Mouse (Mus musculus) induced T-regulatory cell, adult 2 months (primary cell): ENCODE measurements around the gene Ctsj.
"Not testable (repeated sequence)": the region's sequence is repeated elsewhere in the genome, so short reads cannot be mapped to it uniquely, and the experiment has no call there.

Experiments used
- DNase-seq: peaks from one replicate; pipeline ENCODE4 v3.0.0-alpha.2; 2012; ENCODE audit warnings: low read depth

Gene Ctsj

GRCm38 (mm10) chr13:61005859-61006258 is at the start of gene Ctsj:
Gene Ctsj, minus strand, starts transcription at chr13:61005959.
- DNase-seq = no peak

GRCm38 (mm10) chr13:61040531-61040930 is 34.8 kb upstream of the Ctsj start, which contains the start of gene Ctsq:
Gene Ctsq, minus strand, starts transcription at chr13:61040631.
- DNase-seq = no peak

DNA sequence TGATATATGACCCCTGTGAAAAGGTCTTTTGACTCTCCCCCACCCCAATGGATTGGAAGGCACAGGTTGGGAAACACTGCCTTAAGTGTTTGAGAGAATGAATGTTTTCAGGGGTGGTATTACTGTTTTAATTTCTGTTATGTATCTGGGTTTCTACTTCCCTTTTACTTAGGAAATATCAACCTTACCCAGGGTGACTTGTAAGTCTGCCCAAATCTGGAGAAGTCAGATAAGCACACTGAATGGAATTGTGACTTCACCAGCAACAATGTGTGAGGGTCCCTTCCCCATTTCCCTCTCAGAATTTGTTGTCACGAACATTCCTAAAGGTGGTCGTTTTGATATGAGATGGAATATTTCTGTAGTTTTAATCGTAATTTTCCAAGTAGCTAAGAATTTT is 17.0 kb upstream of the Ctsj start:
- no peak for DNase-seq

DNA sequence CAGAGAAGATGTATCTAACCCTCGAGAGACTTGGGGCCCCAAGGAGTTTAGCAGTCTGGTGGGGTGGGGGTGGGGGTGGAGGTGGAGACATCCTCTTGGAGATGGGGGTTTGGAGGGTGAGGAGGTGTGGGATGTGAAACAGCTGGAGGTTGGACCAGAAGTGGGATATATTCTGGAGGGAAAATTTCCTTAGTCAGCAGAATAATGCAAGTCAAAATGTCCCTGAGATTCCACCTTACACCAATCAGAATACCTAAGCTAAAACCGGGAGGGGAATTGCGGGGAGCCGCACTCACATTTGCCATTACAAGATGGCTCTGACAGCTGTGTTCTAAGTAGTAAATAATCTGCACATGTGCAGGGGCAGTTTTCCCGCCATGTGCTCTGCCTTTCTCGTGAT is 16.1 kb upstream of the Ctsj start:
- no peak for DNase-seq

DNA sequence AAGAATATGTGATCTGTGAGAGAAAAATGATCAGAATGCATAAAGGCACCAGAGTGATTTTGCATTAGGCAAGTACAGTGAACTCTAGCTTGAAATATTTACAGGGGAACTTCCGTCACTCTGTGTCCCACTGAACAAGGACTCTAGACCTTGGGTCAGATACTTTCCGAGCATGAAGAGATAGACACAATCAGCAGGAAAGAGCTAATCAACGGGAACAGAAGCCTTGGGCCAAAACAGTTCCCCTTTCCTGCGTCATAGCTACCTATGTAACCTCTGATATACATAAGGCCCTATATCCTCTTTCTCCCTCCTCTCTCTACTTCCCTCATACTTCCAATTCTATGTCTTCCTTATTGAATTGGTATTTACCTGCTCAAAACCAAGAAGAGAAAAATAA is 4.4 kb upstream of the Ctsj start:
- DNase-seq = no peak

GRCm38 (mm10) chr13:60997600-60997999 is 8.2 kb downstream of the Ctsj start:
- peak; percentile 5 for DNase-seq

- DNase-seq = not testable (repeated sequence)
These were observed 18.8 kb downstream of the Ctsj start for GRCm38 (mm10) chr13:60986915-60987314.

- DNase-seq = not testable (repeated sequence)
These were observed 33.4 kb downstream of the Ctsj start for GRCm38 (mm10) chr13:60972319-60972718.

DNA sequence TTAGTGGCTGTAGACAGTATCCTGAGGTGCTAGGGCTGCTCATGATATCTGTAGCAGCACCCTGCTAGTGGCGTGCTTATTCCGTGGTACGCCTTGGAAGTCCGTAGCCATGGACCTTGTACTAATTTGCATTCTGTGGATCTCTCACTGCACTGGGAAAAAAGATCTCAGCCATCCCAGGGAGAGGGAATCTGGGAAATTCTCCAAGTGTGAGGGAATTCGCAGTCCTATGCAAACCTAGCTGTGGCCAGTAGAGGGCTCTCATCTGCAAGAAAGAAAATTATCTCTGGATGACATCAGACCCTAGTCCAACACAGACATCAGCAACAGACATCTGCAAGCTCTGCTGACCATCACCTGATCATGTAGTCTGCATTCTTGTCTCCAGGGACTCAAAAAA is 41.8 kb downstream of the Ctsj start:
- not testable (repeated sequence) for DNase-seq

GRCm38 (mm10) chr13:60961706-60962105 is 44.1 kb downstream of the Ctsj start:
- no peak for DNase-seq
